Comparison of ENCODE assay signal across 24 mouse cellular contexts in the genomic region with DNA sequence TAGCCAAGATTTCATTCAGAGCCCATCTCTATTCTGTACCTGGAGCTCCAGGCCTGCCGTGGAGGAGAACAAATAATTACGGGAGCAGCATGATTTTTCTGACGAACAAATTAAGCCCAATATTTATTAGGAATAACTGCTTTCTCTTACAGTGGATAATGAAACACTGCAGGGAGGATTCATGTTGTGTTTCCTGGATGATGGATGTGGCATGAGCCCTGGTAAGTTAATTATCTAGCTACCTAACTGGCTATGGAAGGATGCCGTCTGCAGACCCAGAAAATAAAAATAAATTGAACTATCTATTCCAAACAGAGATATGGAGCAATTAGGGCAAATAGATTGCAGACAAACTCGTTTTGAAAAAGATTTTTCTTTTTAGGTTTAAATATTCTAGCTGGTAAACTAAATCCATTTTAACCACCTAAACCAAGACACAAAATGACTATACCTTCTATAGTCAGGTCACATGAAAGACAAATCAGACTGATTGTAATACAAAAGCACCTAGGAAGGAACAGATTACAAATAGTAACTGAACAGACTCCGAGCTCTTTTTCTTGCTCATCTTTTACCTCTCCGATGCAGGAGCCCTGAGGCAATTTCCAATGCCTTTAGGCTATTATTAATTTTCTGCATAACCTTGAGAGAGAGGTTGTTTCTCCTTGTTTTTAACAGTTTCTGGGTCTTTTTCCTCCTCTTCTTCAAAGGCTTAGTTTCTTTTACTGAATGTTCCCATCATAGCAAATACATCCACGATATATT. TPM values are rescaled to one million over a fixed set of nuclear protein-coding genes. Genes with fewer than 3 reads are reported as not detected.
A peak's percentile ranks its signal among the peaks of the same experiment; 100 is the strongest.
DNase-seq lines count a peak whose midpoint lies in the region; ATAC-seq and TF ChIP-seq lines count a peak whose summit lies in the region.
"Had no signal": no experiment of that assay in that cellular context is flagged by ENCODE, and none has a peak within 500 bp of the region (broad histone marks: within the 10 kb centered on the region; RNA-seq: fewer than 3 reads in every experiment).

No protein-coding gene starts in this region.

- no peaks in the 10 kb centered on the region for H3K27me3 ChIP-seq in hindbrain, embryonic 13.5 days
- H3K27me3 ChIP-seq in hindbrain, embryonic 10.5 days (ENCODE audit: insufficient read depth, poor library complexity, severe bottlenecking), result no peaks in the 10 kb centered on the region
- H3K27me3 ChIP-seq in midbrain, embryonic 14.5 days (ENCODE audit: control insufficient read depth, insufficient read depth, low read length), result no peaks in the 10 kb centered on the region
- no peaks in the 10 kb centered on the region for H3K27me3 ChIP-seq in midbrain, embryonic 13.5 days
- no peaks in the 10 kb centered on the region for H3K27me3 ChIP-seq in midbrain, postnatal 0 days (ENCODE audit: insufficient read depth, low read length)
- no peaks in the 10 kb centered on the region for H3K27me3 ChIP-seq in forebrain, embryonic 13.5 days
- H3K27me3 ChIP-seq: forebrain, embryonic 15.5 days; heart, embryonic 15.5 days had no signal

- peak; percentile 69; the same call in 1 of the 2 replicates for ATAC-seq in hindbrain, embryonic 13.5 days (ENCODE audit: low FRiP score)
- no peak for ATAC-seq in midbrain, embryonic 14.5 days (ENCODE audit: low FRiP score, low TSS enrichment)
- no peak for ATAC-seq in midbrain, embryonic 13.5 days
- no peak for ATAC-seq in midbrain, postnatal 0 days (ENCODE audit: low FRiP score)
- no peak for ATAC-seq in forebrain, embryonic 13.5 days
- ATAC-seq: CD4-positive, CD25-positive, alpha-beta regulatory T cell, adult 4 months; forebrain, embryonic 15.5 days had no signal

- H3K9me3 ChIP-seq in hindbrain, embryonic 13.5 days, result no peaks in the 10 kb centered on the region
- no peaks in the 10 kb centered on the region for H3K9me3 ChIP-seq in hindbrain, embryonic 10.5 days
- no peaks in the 10 kb centered on the region for H3K9me3 ChIP-seq in midbrain, embryonic 14.5 days (ENCODE audit: control insufficient read depth, low read length)
- no peaks in the 10 kb centered on the region for H3K9me3 ChIP-seq in midbrain, embryonic 13.5 days
- H3K9me3 ChIP-seq in midbrain, postnatal 0 days (ENCODE audit: low read length), result no peaks in the 10 kb centered on the region
- no peaks in the 10 kb centered on the region for H3K9me3 ChIP-seq in forebrain, embryonic 13.5 days (replicated peaks)
- H3K9me3 ChIP-seq: embryonic facial prominence, embryonic 10.5 days; forebrain, embryonic 15.5 days; G1E; heart, embryonic 15.5 days had no signal

- H3K4me2 ChIP-seq in hindbrain, embryonic 13.5 days, result no peak overlapping the region
- no peak overlapping the region for H3K4me2 ChIP-seq in midbrain, embryonic 14.5 days (ENCODE audit: low read length)
- no peak overlapping the region for H3K4me2 ChIP-seq in midbrain, embryonic 13.5 days (replicated peaks)
- H3K4me2 ChIP-seq in midbrain, postnatal 0 days (ENCODE audit: low read depth, low read length, poor library complexity, severe bottlenecking), result no peak overlapping the region
- no peak overlapping the region for H3K4me2 ChIP-seq in forebrain, embryonic 13.5 days
- H3K4me2 ChIP-seq: forebrain, embryonic 15.5 days; heart, embryonic 11.5 days; heart, embryonic 15.5 days had no signal

- no peak for DNase-seq in hindbrain, embryonic 10.5 days (ENCODE audit: low spot score)
- peak; percentile 56 for DNase-seq in midbrain, embryonic 14.5 days
- peak; percentile 17 for DNase-seq in midbrain, postnatal 0 days (ENCODE audit: low spot score)
- DNase-seq in gastrocnemius, adult 18-20 months (ENCODE audit: low spot score), result no peak
- DNase-seq: adrenal gland, adult 8-10 months; adrenal gland, postnatal 36 days; B cell, adult 2 months; cerebellum, adult 2 months; cerebellum, postnatal 10 days; gastrocnemius, postnatal 14 days; heart, adult 2 months; heart, postnatal 14 days had no signal

- peak overlapping the region; percentile 30; the same call in 1 of the 2 replicates for H3K27ac ChIP-seq in hindbrain, embryonic 13.5 days
- no peak overlapping the region for H3K27ac ChIP-seq in hindbrain, embryonic 10.5 days
- H3K27ac ChIP-seq in midbrain, embryonic 14.5 days (replicated peaks; ENCODE audit: low read depth, low read length), result no peak overlapping the region
- no peak overlapping the region for H3K27ac ChIP-seq in midbrain, embryonic 13.5 days
- H3K27ac ChIP-seq in midbrain, postnatal 0 days (ENCODE audit: low read depth, low read length), result no peak overlapping the region
- no peak overlapping the region for H3K27ac ChIP-seq in forebrain, embryonic 13.5 days
- H3K27ac ChIP-seq: embryonic facial prominence, embryonic 10.5 days; forebrain, embryonic 15.5 days; heart, adult 2 months; heart, embryonic 15.5 days had no signal

- no peaks in the 10 kb centered on the region for H3K36me3 ChIP-seq in hindbrain, embryonic 13.5 days
- no peaks in the 10 kb centered on the region for H3K36me3 ChIP-seq in hindbrain, embryonic 10.5 days
- H3K36me3 ChIP-seq in midbrain, embryonic 14.5 days (ENCODE audit: control insufficient read depth, insufficient read depth, low read length), result no peaks in the 10 kb centered on the region
- no peaks in the 10 kb centered on the region for H3K36me3 ChIP-seq in midbrain, embryonic 13.5 days
- H3K36me3 ChIP-seq in midbrain, postnatal 0 days (ENCODE audit: insufficient read depth, low read length), result no peaks in the 10 kb centered on the region
- no peaks in the 10 kb centered on the region for H3K36me3 ChIP-seq in forebrain, embryonic 13.5 days (ENCODE audit: poor library complexity, severe bottlenecking)
- H3K36me3 ChIP-seq: embryonic facial prominence, embryonic 10.5 days; forebrain, embryonic 15.5 days; G1E; heart, embryonic 15.5 days had no signal

- TF ChIP-seq CTCF in midbrain, postnatal 0 days (IDR thresholded peaks at IDR 0.05), result no peak

- H3K4me1 ChIP-seq in hindbrain, embryonic 13.5 days (replicated peaks), result peaks cover 6% of the 10 kb centered on the region
- H3K4me1 ChIP-seq in hindbrain, embryonic 10.5 days (replicated peaks), result no peaks in the 10 kb centered on the region
- no peaks in the 10 kb centered on the region for H3K4me1 ChIP-seq in midbrain, embryonic 14.5 days (ENCODE audit: control insufficient read depth, insufficient read depth, low read length)
- no peaks in the 10 kb centered on the region for H3K4me1 ChIP-seq in midbrain, embryonic 13.5 days (replicated peaks)
- no peaks in the 10 kb centered on the region for H3K4me1 ChIP-seq in midbrain, postnatal 0 days (ENCODE audit: insufficient read depth, low read length)
- no peaks in the 10 kb centered on the region for H3K4me1 ChIP-seq in forebrain, embryonic 13.5 days
- H3K4me1 ChIP-seq: embryonic facial prominence, embryonic 10.5 days; forebrain, embryonic 15.5 days; heart, embryonic 15.5 days had no signal

- WGBS in hindbrain, embryonic 13.5 days, result 60% methylated on average over 8 of the region's 8 CpGs
- WGBS in hindbrain, embryonic 10.5 days, result 81% methylated on average over 8 of the region's 8 CpGs
- WGBS in midbrain, embryonic 14.5 days, result 74% methylated on average over 8 of the region's 8 CpGs
- WGBS in midbrain, embryonic 13.5 days, result 80% methylated on average over 8 of the region's 8 CpGs
- WGBS in midbrain, postnatal 0 days, result 52% methylated on average over 8 of the region's 8 CpGs
- 76% methylated on average over 8 of the region's 8 CpGs for WGBS in forebrain, embryonic 13.5 days

- H3K9ac ChIP-seq in hindbrain, embryonic 13.5 days, result no peak overlapping the region
- H3K9ac ChIP-seq in midbrain, embryonic 14.5 days (replicated peaks; ENCODE audit: low read length), result no peak overlapping the region
- no peak overlapping the region for H3K9ac ChIP-seq in midbrain, embryonic 13.5 days (replicated peaks)
- no peak overlapping the region for H3K9ac ChIP-seq in midbrain, postnatal 0 days (replicated peaks; ENCODE audit: low read length, poor library complexity, severe bottlenecking)
- no peak overlapping the region for H3K9ac ChIP-seq in forebrain, embryonic 13.5 days
- H3K9ac ChIP-seq: forebrain, embryonic 15.5 days; heart, embryonic 15.5 days had no signal

- no peak overlapping the region for H3K4me3 ChIP-seq in hindbrain, embryonic 13.5 days
- H3K4me3 ChIP-seq in hindbrain, embryonic 10.5 days, result no peak overlapping the region
- H3K4me3 ChIP-seq in midbrain, embryonic 14.5 days (replicated peaks; ENCODE audit: low read depth, low read length), result no peak overlapping the region
- no peak overlapping the region for H3K4me3 ChIP-seq in midbrain, embryonic 13.5 days (replicated peaks)
- H3K4me3 ChIP-seq in midbrain, postnatal 0 days (ENCODE audit: low read depth, low read length), result no peak overlapping the region
- H3K4me3 ChIP-seq in forebrain, embryonic 13.5 days, result no peak overlapping the region
- H3K4me3 ChIP-seq: embryonic facial prominence, embryonic 10.5 days; forebrain, embryonic 15.5 days; heart, adult 2 months; heart, embryonic 15.5 days had no signal

RNA-seq across cellular contexts. Expression of gene Morc1, which starts 15.3 kb away (rescaled TPM):
- polyA plus RNA-seq in hindbrain, embryonic 13.5 days (2015; fragmentation: Nextera tagmentation; extraction: Ambion mirVana), result 0.05 TPM in 1 of 2 replicates, not detected in the other
- polyA plus RNA-seq in hindbrain, embryonic 10.5 days (2016; fragmentation: Nextera tagmentation; extraction: Ambion mirVana), result not detected in 2 replicates
- polyA plus RNA-seq in midbrain, embryonic 14.5 days (2014; fragmentation: Nextera tagmentation; extraction: Ambion mirVana), result 0.07 TPM in 1 of 2 replicates, not detected in the other
- not detected in 2 replicates for polyA plus RNA-seq in midbrain, embryonic 13.5 days (2015; fragmentation: Nextera tagmentation; extraction: Ambion mirVana)
- total RNA-seq in midbrain, postnatal 0 days (2014; rRNA removed), result 0.11 TPM in 1 of 2 replicates, not detected in the other
- 0.11 and 0.23 TPM in 2 replicates for polyA plus RNA-seq in midbrain, postnatal 0 days (2015; fragmentation: Nextera tagmentation; extraction: Ambion mirVana)
- total RNA-seq in gastrocnemius, adult 18-20 months (2021), result under 1 TPM in 1 of 2 experiments, not detected in 1; 0.25 TPM
- not detected in 2 replicates for polyA plus RNA-seq in forebrain, embryonic 13.5 days (2015; fragmentation: Nextera tagmentation; extraction: Ambion mirVana)
- total RNA-seq: adrenal gland, adult 8-10 months; adrenal gland, postnatal 36 days; heart, adult 2 months; hematopoietic stem cell, adult 5-6 weeks had no signal
- polyA plus RNA-seq: cerebellum, adult 2 months; embryonic facial prominence, embryonic 10.5 days; forebrain, embryonic 15.5 days; G1E had no signal

RNA-seq across cellular contexts. Expression of gene Gm5485, which starts 34.1 kb away (rescaled TPM):
- polyA plus RNA-seq in hindbrain, embryonic 13.5 days (2015; fragmentation: Nextera tagmentation; extraction: Ambion mirVana), result not detected in 2 replicates
- not detected in 2 replicates for polyA plus RNA-seq in hindbrain, embryonic 10.5 days (2016; fragmentation: Nextera tagmentation; extraction: Ambion mirVana)
- not detected in 2 replicates for polyA plus RNA-seq in midbrain, embryonic 14.5 days (2014; fragmentation: Nextera tagmentation; extraction: Ambion mirVana)
- not detected in 2 replicates for polyA plus RNA-seq in midbrain, embryonic 13.5 days (2015; fragmentation: Nextera tagmentation; extraction: Ambion mirVana)
- total RNA-seq in midbrain, postnatal 0 days (2014; rRNA removed), result not detected in 2 replicates
- not detected in 2 replicates for polyA plus RNA-seq in midbrain, postnatal 0 days (2015; fragmentation: Nextera tagmentation; extraction: Ambion mirVana)
- not detected for total RNA-seq in gastrocnemius, adult 18-20 months (2021)
- polyA plus RNA-seq in forebrain, embryonic 13.5 days (2015; fragmentation: Nextera tagmentation; extraction: Ambion mirVana), result not detected in 2 replicates
- total RNA-seq: adrenal gland, adult 8-10 months; adrenal gland, postnatal 36 days; G1E; gastrocnemius, postnatal 14 days; heart, adult 2 months; heart, postnatal 14 days; hematopoietic stem cell, adult 5-6 weeks had no signal
- polyA plus RNA-seq: CD4-positive, CD25-positive, alpha-beta regulatory T cell, adult 4 months; embryonic facial prominence, embryonic 10.5 days; embryonic facial prominence, embryonic 14.5 days; forebrain, embryonic 15.5 days; G1E; gonadal fat pad, adult 2 months; heart, adult 2 months; heart, embryonic 11.5 days; heart, embryonic 15.5 days had no signal

Comparison
In these comparisons a context has a peak if more than half of its experiments do, and no peak if none do; other contexts are left out.
1. DNase-seq: peak in midbrain, embryonic 14.5 days (single experiment) and midbrain, postnatal 0 days (single experiment); none in hindbrain, embryonic 10.5 days (single experiment) and gastrocnemius, adult 18-20 months (single experiment).